Mouse (Mus musculus) hindbrain, embryonic 14.5 days (tissue): Measurements from ENCODE around the gene Tep1. TPM values are rescaled to one million over a fixed set of nuclear protein-coding genes. Genes with fewer than 3 reads are reported as not detected.
"Not testable (repeated sequence)": the region's sequence is repeated elsewhere in the genome, so short reads cannot be mapped to it uniquely, and the experiment has no call there.

Experiments used
- ATAC-seq: fragments of 200-750 bp; cut with Nextera tagmentation; 2 replicates; pipeline ENCODE4 v1.8.0; 2017; ENCODE audit warnings: moderate number of reproducible peaks, mild to moderate bottlenecking, moderate TSS enrichment, moderate library complexity; ENCODE audit not compliant: low FRiP score
- DNase-seq: peaks from one replicate; pipeline ENCODE4 v3.0.0-alpha.2; 2015; ENCODE audit warnings: low spot score
- H3K27ac ChIP-seq: fragments of 300-500 bp; sonication (generic); 2 replicates; pipeline ENCODE4 v1.5.1; 2014; ENCODE audit warnings: mild to moderate bottlenecking, moderate library complexity
- H3K27me3 ChIP-seq: fragments of 300-500 bp; sonication (generic); 2 replicates; pipeline ENCODE4 v1.6.1; 2014; ENCODE audit warnings: mild to moderate bottlenecking, low read length, mixed read lengths; ENCODE audit not compliant: control insufficient read depth, insufficient read depth
- H3K36me3 ChIP-seq: fragments of 300-500 bp; sonication (generic); replicated peaks from 2 replicates; pipeline ENCODE4 v1.6.1; 2014; ENCODE audit not compliant: control insufficient read depth, insufficient read depth
- H3K4me1 ChIP-seq: fragments of 300-500 bp; sonication (generic); replicated peaks from 2 replicates; pipeline ENCODE4 v1.6.1; 2014; ENCODE audit warnings: antibody characterized with exemption, low read length, mixed read lengths; ENCODE audit not compliant: control insufficient read depth, insufficient read depth
- H3K4me2 ChIP-seq: fragments of 300-500 bp; sonication (generic); replicated peaks from 2 replicates; pipeline ENCODE4 v1.6.1; 2014; ENCODE audit warnings: mild to moderate bottlenecking, moderate library complexity
- H3K4me3 ChIP-seq: fragments of 300-500 bp; sonication (generic); replicated peaks from 2 replicates; pipeline ENCODE4 v1.5.1; 2014; ENCODE audit warnings: mild to moderate bottlenecking, low read length
- H3K9ac ChIP-seq: fragments of 300-500 bp; sonication (generic); 2 replicates; pipeline ENCODE4 v1.6.1; 2014
- H3K9me3 ChIP-seq: fragments of 300-500 bp; sonication (generic); 2 replicates; pipeline ENCODE4 v1.6.1; 2016; ENCODE audit warnings: low read length; ENCODE audit not compliant: control insufficient read depth
- WGBS: fragments of 180-500 bp; shearing (Covaris S2); extraction: QIAGEN DNeasy Blood & Tissue Kit; methylation state at CpG from one replicate; pipeline ENCODE4 v1.1.7; 2014; 5-methylcytosine and 5-hydroxymethylcytosine counted together
- polyA plus RNA-seq: library from polyadenylated mRNA; unstranded; fragments of >200 nt; fragmentation: Nextera tagmentation; extraction: Ambion mirVana; gene quantifications from 2 replicates; pipeline ENCODE4 v1.2.1, GENCODE M21; 2014

Gene Tep1
- 3.3 TPM in 2 replicates for polyA plus RNA-seq

DNA sequence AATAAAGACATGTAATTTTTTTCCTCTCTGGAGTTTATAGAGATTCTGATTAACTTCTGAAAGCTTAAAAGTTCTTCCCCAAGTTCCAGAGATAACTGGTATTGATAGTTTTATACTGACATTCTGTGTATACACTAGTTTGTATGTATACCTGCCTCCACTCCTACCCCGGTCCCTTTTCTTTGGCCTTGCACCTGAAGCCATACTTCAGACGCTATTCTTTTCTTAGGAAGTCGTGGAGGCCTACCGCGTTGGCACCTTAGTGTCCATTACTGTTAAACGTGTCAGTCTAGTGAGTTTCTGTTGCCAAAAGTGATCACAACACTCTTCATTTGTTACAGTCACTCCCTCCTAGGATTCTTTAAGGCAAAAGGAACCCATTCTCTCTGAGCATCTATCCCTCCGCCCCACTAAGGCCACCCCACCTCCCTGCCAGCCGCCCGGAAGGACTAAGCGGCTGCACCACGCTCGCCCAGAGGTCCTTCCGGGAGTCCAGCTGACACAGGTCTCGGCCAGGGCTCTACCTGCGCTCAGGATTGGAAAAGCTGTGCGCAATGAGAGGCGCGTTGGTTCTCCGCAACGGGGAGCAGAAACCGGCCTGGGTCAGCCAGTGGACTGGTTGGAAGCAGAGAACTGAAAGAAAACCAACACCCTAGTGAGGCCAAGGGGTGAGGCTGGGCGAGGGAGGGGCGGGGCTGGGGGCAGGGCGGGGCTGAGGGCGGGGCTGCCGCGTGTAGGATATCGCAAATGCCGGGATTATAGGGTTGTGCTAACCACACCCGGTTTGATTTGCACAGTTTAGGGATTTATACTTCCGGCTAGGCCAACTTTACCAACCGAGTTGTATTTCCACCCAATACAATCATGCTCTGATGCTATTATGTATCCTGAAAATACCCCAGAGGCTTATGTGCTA, at the start of gene Tep1:
Tep1 (minus strand) TSS at position 672 of the 916 bp plus-strand sequence.
- 6% methylated on average over 32 of the region's 32 CpGs for WGBS

DNA sequence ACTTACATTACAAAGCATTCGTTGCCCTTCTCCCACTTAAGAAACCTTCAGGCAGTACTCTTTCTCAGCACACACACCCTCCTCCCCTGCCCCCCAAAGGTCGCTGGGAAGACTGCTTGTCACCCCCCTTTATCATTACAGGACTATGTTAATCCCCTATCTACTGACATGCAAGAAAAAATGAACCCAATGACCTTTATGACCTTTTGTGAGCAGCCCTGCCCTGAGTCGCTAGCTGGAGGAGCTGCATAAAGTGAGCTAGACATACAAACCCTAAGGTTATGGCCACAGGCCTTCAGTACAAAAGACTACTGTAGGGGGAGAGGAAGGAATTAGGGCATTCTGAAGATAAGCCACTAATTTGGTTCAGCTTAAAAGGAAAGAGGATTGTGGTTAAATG, 41.0 kb upstream of the Tep1 start:
- H3K9ac ChIP-seq: no peak overlapping the region
- DNase-seq (no peak), ATAC-seq (no peak)
- H3K27ac ChIP-seq: no peak overlapping the region
- no peaks in the 10 kb centered on the region for H3K9me3 ChIP-seq
- H3K4me3 ChIP-seq: no peak overlapping the region
- no peaks in the 10 kb centered on the region for H3K4me1 ChIP-seq
- H3K36me3 ChIP-seq: peaks cover 51% of the 10 kb centered on the region
- H3K4me2 ChIP-seq: no peak overlapping the region
- WGBS: 69% methylated on average over 3 of the region's 3 CpGs
- no peaks in the 10 kb centered on the region for H3K27me3 ChIP-seq

More for the DNA sequence above, at the start of gene Tep1:
- no peaks in the 10 kb centered on the region for H3K36me3 ChIP-seq
- no peaks in the 10 kb centered on the region for H3K27me3 ChIP-seq
- no peaks in the 10 kb centered on the region for H3K9me3 ChIP-seq
- DNase-seq: peak; percentile 55
- H3K27ac ChIP-seq: 0 out of 2 replicates have a peak within 1 kb of the TSS, but pooled peaks have one; percentile 15
- peak; percentile 92 for ATAC-seq
- H3K4me2 ChIP-seq: peak within 1 kb of the TSS; percentile 63
- H3K4me3 ChIP-seq: peak within 1 kb of the TSS; percentile 44
- H3K9ac ChIP-seq: peak within 1 kb of the TSS; percentile 60
- H3K4me1 ChIP-seq: 0 out of 2 replicates have a peak, but pooled peaks cover 5% of the 10 kb centered on the region

DNA sequence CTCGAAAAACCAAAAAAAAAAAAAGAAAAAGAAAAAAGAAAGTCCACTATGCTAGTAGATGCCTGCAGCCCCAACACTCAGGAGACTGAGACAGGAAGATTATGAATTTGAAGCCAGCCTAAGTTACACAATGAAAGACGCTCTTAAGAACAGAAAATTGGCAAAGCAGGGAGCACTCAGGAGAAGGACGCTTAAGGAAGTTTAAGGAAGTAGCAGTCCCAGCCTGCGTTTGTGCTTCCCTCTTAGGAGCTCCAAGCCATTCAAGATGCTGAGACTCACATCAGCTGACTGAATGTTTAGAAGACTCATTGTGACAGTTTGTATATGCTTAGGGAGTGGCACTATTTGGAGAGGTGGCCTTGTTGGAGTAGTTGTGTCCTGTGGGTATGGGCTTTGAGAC, 37.8 kb upstream of the Tep1 start:
- peaks cover 22% of the 10 kb centered on the region for H3K36me3 ChIP-seq
- ATAC-seq (no peak), DNase-seq (no peak)
- H3K4me3 ChIP-seq: no peak overlapping the region
- no peak overlapping the region for H3K27ac ChIP-seq
- H3K9me3 ChIP-seq: no peaks in the 10 kb centered on the region
- H3K4me1 ChIP-seq: no peaks in the 10 kb centered on the region
- H3K4me2 ChIP-seq: no peak overlapping the region
- no peak overlapping the region for H3K9ac ChIP-seq
- WGBS: 90% methylated on average over 4 of the region's 4 CpGs
- no peaks in the 10 kb centered on the region for H3K27me3 ChIP-seq

- not testable (repeated sequence) for H3K36me3 ChIP-seq, H3K9ac ChIP-seq, H3K4me3 ChIP-seq, ATAC-seq, H3K4me2 ChIP-seq, H3K27me3 ChIP-seq, H3K4me1 ChIP-seq, H3K27ac ChIP-seq, DNase-seq, H3K9me3 ChIP-seq
These were observed 35.0 kb upstream of the Tep1 start for GRCm38 (mm10) chr14:50905327-50905726.

- DNase-seq (no peak), ATAC-seq (no peak)
- Histone ChIP-seq H3K27ac (no peak overlapping the region), H3K27me3 (no peaks in the 10 kb centered on the region), H3K9ac (no peak overlapping the region), H3K4me1 (no peaks in the 10 kb centered on the region), H3K36me3 (no peaks in the 10 kb centered on the region), H3K4me2 (no peak overlapping the region), H3K9me3 (no peaks in the 10 kb centered on the region), H3K4me3 (no peak overlapping the region)
- WGBS: 87% methylated on average over 4 of the region's 4 CpGs
These were observed 34.4 kb upstream of the Tep1 start for GRCm38 (mm10) chr14:50904828-50905129.

- Histone ChIP-seq H3K27ac (no peak overlapping the region; the same call in 1 of the 2 replicates), H3K4me2 (peak overlapping the region; percentile 53), H3K9ac (peak overlapping the region; percentile 46), H3K4me1 (no peaks in the 10 kb centered on the region), H3K4me3 (peak overlapping the region; percentile 32), H3K9me3 (no peaks in the 10 kb centered on the region), H3K36me3 (no peaks in the 10 kb centered on the region), H3K27me3 (no peaks in the 10 kb centered on the region)
- ATAC-seq: peak; percentile 90
- 3% methylated on average over 26 of the region's 26 CpGs for WGBS
- DNase-seq: peak; percentile 59
These were observed 33.8 kb upstream of the Tep1 start for GRCm38 (mm10) chr14:50903973-50904827.

- H3K36me3 ChIP-seq, H3K4me2 ChIP-seq, H3K9ac ChIP-seq, H3K27me3 ChIP-seq, H3K4me3 ChIP-seq, H3K4me1 ChIP-seq, ATAC-seq, H3K27ac ChIP-seq, H3K9me3 ChIP-seq, DNase-seq: not testable (repeated sequence)
- 93% methylated on average over 2 of the region's 2 CpGs for WGBS
These were observed 27.6 kb upstream of the Tep1 start for GRCm38 (mm10) chr14:50897992-50898391.

- ATAC-seq: no peak
- Histone ChIP-seq H3K27me3 (0 out of 2 replicates have a peak, but pooled peaks cover 6% of the 10 kb centered on the region), H3K4me2 (peak within 1 kb of the TSS; percentile 66), H3K9me3 (no peaks in the 10 kb centered on the region), H3K4me1 (0 out of 2 replicates have a peak, but pooled peaks cover 5% of the 10 kb centered on the region), H3K4me3 (peak within 1 kb of the TSS; percentile 37), H3K36me3 (no peaks in the 10 kb centered on the region), H3K27ac (no peak within 1 kb of the TSS), H3K9ac (peak within 1 kb of the TSS; percentile 56)
- WGBS: 49% methylated on average over 7 of the region's 7 CpGs
- no peak for DNase-seq
These were observed 27.0 kb upstream of the Tep1 start, which contains the start of gene Klhl33 for GRCm38 (mm10) chr14:50897374-50897765. Gene Klhl33 (minus strand): TSS chr14:50897507.
